Mouse (Mus musculus) neutrophil, adult 5-6 weeks (primary cell): ENCODE measurements around the gene Ctcfl. TPM values are rescaled to one million over a fixed set of nuclear protein-coding genes. Genes with fewer than 3 reads are reported as not detected.

ENCODE experiments used
- ATAC-seq: fragments of 151-379, 151-347 bp; 2 replicates; pipeline ENCODE4 v1.8.0; 2017; ENCODE audit warnings: mild to moderate bottlenecking, moderate TSS enrichment; ENCODE audit not compliant: insufficient number of reproducible peaks, poor library complexity, low FRiP score, severe bottlenecking; ENCODE audit errors: extremely low read depth
- total RNA-seq: library from RNA; stranded (forward); fragments of 200-1000 nt; gene quantifications from 2 replicates; pipeline ENCODE4 v1.2.3, GENCODE M21; 2017

Ctcfl gene
- total RNA-seq, 1 experiment from 2014 or later = not detected

- ATAC-seq = no peak; the same call in 1 of the 2 replicates
Observed at GRCm38 (mm10) chr2:173056882-173057315, 62.4 kb downstream of the Ctcfl start.

DNA sequence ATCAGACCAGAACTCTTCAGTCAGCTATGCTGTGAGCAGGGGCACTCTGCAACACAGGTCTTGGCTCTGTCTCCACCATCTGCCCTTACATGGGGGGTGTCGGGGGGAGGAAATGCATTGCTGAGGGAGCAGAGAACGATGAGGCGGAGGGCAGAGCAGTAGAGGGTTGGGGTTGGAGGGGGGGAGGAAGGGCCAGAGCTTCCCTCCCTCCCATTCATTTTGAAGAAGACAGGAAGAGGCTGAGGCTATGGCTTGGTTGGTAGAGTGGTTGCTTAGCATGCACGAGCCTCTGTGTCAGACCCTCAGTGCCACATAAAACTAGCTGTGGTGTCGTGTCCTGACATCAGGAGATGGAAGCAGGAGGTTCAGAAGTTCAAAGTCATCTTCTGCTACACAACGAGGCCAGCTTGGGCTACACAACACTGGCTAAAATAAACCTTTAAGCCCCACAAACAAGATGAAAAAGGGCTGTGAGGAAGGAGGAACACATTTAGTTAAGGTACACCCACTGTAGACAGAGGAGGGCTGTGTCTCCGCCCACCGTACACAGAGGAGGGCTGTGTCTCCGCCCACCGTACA lies 62.9 kb downstream of the Ctcfl start:
- peak; percentile 20; the same call in 1 of the 2 replicates for ATAC-seq

DNA sequence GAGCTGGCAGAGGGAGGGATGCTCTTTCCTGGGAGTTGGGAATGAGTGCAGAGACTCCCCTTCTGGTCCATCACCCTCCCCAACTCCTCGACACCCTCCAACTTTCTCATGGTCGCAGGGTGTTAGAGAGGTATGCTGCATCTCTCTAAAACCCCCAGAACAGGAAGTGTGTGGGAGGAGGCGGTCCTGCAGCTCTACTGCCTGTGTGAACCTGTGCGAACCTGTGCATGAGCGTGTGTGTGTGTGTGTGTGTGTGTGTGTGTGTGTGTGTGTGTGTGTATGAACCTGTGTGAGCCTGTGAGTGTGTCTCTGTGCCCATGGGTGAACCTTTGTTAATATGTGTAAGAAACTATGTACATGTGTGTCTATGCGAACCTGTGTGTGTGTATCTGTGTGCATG lies 65.5 kb downstream of the Ctcfl start:
- ATAC-seq = peak; percentile 67

DNA sequence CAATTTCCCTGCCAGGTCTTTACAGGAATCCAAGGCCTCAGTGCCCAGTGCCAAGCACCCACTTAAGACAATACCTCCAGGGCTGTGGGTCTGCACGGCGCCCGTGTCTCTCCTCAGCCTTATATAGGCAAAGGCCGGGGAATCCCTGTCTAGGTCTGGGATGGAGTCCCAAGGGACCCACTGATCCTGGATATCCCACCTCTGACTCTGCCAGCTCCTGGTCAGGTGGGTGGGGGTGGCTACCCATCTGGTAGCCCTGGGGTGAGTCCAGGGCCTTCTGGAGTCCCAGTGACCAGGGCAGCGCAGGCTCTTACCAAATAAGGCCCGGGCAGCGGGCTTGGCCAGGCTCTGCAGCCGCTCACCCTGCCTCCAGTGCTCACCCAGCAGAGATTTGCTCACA lies 66.4 kb downstream of the Ctcfl start:
- no peak for ATAC-seq

DNA sequence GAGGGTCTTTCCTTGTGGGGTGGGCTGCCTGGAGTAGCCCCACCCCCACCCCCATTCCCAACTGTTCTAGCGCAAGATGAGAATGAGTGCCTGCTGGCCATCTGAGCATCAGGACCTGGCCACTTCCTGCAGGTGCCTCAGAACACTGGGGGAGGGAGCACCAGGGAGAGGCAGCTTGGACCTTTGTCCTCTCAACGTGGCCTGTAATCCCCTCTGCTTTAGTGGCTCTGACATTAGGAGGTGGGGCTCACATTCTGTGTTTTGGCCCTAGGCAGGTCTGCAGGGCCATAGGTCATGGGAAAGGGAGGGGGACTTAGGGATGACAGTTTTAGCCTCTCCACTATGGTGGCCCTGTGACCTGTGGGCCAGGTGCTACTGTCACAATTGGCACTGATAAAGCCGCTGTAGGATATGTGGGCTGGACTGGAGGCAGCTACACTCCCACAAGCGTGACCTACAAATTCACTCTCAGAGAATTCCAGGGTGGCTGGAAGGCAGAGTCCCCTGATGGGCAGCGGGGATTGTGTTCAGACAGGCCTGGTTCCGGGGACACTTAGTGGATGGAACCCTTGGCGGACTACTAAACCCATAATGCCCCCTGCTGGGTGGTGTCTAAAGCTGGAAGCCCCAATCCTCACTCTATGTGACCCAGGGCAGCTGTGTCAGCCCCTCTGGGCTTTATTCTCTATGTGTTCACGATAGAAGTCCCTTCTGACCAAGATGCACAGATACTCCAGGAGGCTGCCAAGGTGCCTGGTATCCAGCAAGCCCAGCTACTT lies 68.5 kb downstream of the Ctcfl start:
- no peak for ATAC-seq

GRCm38 (mm10) chr2:173049817-173050216 lies 69.5 kb downstream of the Ctcfl start:
- no peak for ATAC-seq

DNA sequence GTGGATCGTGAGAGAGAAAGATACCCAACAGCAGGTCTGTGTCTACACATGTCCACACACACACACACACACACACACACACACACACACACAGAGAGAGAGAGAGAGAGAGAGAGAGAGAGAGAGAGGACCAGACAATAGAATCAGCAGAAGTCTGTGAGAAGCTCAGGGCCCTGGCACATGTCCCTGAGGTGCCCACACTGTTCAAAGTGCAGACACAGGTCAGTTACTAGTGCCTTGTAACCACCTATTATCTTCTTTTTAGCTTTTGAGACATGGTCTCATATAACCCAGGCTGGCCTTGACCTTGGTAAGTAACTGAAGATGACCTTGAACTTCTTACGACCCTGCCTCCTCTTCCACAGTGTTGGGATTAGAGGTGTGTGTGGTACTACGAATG lies 70.1 kb downstream of the Ctcfl start:
- no peak for ATAC-seq

DNA sequence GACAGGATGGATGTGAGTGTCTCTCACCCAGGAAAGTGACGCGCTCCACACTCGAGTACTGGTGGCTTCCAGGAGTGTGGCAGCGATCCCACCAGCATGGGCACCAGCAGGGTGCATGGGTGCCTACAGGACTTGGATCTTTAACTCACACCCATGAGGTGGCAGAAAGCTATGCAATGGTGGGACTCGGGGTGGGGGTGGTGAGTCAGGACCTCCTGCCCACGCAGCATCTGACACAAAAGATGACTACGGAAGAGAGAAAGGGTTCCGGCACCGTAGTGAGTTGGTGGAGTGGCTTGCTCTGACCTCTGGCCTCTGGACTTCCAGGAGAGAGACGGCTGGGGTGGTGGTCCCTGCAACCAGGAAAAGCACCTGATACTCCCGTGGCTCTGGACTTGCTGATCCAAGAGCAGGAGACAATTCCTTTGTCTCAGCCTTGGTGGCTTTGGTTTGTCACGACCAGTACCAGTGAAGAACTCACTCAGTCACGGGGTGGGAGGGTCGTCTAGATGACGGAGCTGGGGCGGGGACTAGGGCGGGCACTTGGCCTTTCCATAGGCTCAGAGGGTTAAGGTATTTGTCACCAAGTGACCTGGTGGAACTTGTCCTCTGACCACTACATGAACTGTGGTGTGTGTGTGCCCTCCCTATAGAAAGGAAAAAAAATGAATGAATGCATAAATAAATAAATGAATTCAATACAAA lies 71.1 kb downstream of the Ctcfl start:
- no peak for ATAC-seq

DNA sequence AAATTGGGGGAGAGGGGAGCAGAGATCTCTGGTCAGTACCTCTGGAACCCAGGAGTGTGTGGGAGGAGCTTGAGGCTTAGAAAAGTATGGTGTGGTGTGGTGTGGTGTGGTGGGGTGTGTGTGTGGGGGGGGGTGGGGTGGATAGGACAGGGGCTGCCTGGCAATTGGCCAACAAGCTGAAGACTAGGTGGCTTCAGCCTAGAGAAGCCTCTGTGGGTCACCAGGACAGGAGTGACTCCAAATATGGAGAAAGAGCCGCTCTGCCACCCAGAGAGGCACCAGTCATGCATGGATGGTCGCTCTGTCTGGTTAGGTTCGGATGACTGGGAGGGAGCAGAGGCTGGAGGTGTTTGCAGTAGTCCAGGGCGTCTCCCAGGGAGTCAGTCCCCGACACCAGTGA lies 71.9 kb downstream of the Ctcfl start:
- no peak for ATAC-seq

DNA sequence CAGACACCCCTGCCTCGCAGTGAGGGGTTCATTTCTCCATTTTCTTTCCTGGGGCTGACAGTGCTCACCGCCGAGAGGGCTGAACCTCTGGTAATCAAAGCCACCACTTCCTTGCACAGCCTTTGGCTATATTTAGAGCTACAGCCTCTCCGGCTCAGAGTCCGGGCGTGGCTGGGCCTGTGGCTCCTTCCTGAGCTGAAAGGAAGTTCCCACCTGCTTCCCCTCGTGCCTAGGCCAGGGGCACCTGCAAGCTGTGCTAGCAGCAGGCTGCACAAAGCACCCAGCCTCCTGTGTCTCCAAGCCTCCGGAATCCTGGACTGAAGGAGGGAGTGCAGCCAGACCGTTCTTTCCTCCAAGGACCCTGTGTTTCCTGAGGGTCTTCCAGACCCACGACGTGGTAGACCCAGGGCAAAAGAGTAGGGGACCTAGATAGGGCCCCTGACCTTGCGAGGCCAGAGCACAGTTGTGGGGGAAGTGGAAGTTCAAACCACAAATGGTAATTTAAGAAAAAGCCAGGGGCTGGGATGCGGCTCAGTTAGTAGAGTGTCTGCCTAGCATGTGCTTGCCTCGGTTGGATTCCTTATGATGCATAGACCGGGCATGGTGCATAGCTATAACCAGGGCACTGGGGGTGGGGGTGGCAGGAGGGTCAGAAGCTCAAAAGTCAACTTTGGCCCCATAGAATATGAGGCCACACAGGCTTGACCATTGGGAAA lies 72.6 kb downstream of the Ctcfl start:
- peak; percentile 64 for ATAC-seq

DNA sequence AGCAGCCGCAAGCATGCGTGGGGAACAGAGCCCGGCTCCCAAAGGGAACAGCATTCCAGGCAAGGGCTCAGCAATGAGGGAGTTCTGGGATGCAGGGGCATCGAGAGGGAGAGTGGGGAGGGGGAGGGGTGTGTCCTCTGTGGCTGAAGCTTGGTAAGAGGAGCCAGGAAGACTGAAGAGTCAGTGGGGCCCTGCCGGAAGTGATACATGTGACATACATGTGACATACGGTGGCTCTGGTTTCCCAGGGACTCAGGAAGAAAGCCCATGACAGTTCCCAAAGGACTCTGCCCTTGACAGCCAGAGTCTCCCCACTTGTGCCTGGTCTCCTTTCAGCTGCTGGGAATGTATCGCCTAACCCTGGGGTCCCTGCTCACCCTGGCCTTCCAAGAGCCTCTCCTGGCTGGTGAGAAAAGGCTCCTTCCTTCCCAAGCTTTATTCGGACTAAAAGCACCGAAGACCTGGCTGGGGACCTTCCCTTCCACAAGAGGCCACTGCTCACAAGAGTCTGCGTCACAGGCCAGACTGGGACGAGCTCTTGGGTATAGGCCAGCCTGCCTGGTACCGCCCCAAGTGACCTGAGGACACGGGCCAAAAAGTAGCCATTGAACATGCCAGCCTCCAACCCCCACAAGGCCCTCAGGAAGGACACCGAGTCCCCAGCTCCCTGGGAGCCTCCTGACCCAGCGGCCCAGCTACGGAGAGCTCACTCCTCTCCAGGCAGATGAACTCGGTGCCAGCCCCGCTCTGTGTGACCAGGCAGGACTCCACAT lies 74.9 kb downstream of the Ctcfl start:
- no peak for ATAC-seq

Other genes with a start within 250 kb of the Ctcfl start
- gene Bmp7, start 179.2 kb downstream of the Ctcfl start, total RNA-seq = not detected in 2 replicates
- 1.6 and 1.9 TPM in 2 replicates for gene Spo11, start 141.8 kb downstream of the Ctcfl start, total RNA-seq
- gene Rae1, start 119.4 kb downstream of the Ctcfl start, total RNA-seq = 39.8 and 51.1 TPM in 2 replicates
- 90.4 and 119 TPM in 2 replicates for gene Rbm38, start 99.0 kb downstream of the Ctcfl start, total RNA-seq
- gene Pck1, start 33.5 kb upstream of the Ctcfl start, total RNA-seq = not detected in 2 replicates
- 34.0 and 35.7 TPM in 2 replicates for gene Zbp1, start 99.4 kb upstream of the Ctcfl start, total RNA-seq
- gene Pmepa1, start 157.0 kb upstream of the Ctcfl start, total RNA-seq = 0.12 TPM in 1 of 2 replicates, not detected in the other